Mouse (Mus musculus) cerebellum, adult 9-10 months (tissue): ENCODE data around the gene Gm4788.
"Not testable (repeated sequence)": the region's sequence is repeated elsewhere in the genome, so short reads cannot be mapped to it uniquely, and the experiment has no call there.

ENCODE experiments used
- DNase-seq: peaks from one replicate; pipeline ENCODE4 v3.0.0; 2022

Gm4788 gene

DNA sequence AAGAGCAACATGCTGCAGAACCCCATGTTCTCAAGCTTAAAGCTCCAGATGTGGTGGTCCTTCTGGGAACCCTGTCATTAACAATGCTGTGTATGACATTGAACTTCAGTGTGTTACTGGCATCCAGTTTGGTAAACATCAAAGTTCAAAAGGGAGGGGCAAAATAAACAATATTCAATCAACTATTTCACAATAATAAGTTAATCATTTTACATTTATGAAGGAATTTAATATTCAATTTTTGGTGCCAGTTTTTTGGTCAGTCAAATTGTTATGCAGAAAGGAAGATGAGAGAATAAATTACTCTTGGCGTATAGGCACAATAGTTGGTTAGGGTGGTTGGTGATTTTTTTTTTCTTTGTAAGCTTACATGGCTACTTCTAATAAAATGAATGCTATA is at the start of gene Gm4788:
Gene Gm4788 (minus strand): TSS at position 101 of the 400 bp plus-strand sequence.
- no peak for DNase-seq

- no peak for DNase-seq
Measured at GRCm38 (mm10) chr1:139808594-139808993, 27.6 kb upstream of the Gm4788 start.

GRCm38 (mm10) chr1:139769913-139770312 is 11.1 kb downstream of the Gm4788 start:
- DNase-seq: not testable (repeated sequence)

DNA sequence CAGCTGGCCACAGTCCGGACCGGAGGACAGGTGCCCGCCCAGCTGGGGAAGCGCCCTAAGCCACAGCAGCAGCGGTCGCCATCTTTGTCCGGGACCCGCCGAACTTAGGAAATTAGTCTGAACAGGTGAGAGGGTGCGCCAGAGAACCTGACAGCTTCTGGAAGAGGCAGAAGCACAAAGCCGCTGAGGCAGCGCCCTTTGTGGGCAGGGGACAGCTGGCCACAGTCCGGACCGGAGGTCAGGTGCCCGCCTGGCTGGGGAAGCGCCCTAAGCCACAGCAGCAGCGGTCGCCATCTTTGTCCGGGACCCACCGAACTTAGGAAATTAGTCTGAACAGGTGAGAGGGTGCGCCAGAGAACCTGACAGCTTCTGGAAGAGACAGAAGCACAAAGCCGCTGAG is 64.4 kb downstream of the Gm4788 start:
- not testable (repeated sequence) for DNase-seq

DNA sequence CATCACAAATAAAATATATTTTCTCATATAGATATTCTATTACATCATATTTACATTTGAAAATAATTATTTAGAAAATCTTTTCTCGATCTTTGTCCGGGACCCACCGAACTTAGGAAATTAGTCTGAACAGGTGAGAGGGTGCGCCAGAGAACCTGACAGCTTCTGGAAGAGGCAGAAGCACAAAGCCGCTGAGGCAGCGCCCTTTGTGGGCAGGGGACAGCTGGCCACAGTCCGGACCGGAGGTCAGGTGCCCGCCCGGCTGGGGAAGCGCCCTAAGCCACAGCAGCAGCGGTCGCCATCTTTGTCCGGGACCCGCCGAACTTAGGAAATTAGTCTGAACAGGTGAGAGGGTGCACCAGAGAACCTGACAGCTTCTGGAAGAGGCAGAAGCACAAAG is 64.8 kb downstream of the Gm4788 start:
- not testable (repeated sequence) for DNase-seq

DNA sequence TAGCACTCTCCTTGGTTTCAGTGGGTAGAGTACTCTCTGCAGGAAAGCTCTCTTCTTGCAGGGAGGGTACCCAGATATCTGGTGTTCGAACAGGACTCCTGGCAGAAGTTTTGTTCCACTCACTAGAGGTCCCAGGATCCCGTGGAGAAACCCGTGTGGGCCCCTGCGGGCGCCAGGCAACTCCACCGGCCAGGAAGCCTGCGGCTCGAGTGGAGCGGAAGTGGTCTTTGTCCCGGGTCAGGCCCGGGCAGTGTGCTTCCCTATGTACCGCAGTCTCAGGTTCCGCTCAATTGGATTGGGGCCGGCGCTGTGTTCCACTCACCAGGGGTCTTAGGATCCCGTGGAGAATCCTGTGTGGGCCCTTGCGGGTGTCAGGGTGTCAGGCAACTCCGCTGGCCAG is 131.1 kb downstream of the Gm4788 start:
- not testable (repeated sequence) for DNase-seq
